Mouse (Mus musculus) spleen, adult 12 weeks (tissue): ENCODE measurements around the gene Acot3.
"Not testable (repeated sequence)": the region's sequence is repeated elsewhere in the genome, so short reads cannot be mapped to it uniquely, and the experiment has no call there.

Experiments used
- DNase-seq: peaks from one replicate; pipeline ENCODE4 v3.0.0; 2022; ENCODE audit warnings: low spot score

The Acot3 gene

GRCm38 (mm10) chr12:84044045-84044444 is 7.9 kb upstream of the Acot3 start:
- no peak for DNase-seq

GRCm38 (mm10) chr12:84046906-84047305 is 5.0 kb upstream of the Acot3 start:
- DNase-seq, result no peak

GRCm38 (mm10) chr12:84050744-84051143 is 1.2 kb upstream of the Acot3 start:
- not testable (repeated sequence) for DNase-seq

DNA sequence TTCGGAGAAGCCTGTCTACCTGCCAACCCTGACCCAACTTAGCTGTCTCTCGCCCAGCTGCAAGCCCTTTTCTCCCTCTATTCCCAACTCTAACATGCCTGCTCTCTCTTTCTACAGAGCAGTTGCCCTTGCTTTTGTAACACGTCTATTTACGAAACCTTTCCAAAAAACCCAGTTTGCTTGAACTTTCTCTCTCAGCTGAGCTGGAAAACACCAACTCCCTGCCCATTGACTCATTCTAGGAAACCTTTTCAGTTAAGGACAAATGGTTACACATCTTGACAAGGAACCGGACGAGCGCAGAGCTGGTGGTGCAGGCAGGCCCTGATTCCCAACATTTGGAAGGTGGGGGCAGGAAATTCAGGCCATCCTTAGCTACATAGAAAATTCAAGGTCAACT is 665 bp downstream of the Acot3 start:
- DNase-seq, result no peak

DNA sequence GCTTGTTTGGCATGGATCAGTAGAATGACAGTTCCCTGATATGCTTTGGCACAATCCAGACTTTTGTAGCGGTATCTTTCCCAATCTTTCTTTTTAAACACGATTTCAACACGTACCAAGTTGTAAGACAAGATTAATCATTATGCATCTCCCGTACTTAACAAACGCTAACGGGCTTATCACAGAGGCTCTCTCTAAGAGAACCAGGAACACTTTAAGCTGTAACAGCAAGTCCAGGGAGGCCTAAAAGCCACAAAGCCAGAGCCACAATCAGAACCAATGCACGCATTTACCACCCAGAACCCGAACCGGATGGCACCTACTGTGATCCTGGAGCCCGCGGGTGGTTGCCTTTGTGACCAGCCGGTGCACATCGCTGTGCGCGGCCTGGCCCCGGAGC is 1.2 kb downstream of the Acot3 start:
- no peak for DNase-seq

GRCm38 (mm10) chr12:84053679-84054391 is 1.9 kb downstream of the Acot3 start:
- DNase-seq, result no peak

- DNase-seq, result no peak
These were observed 9.0 kb downstream of the Acot3 start for GRCm38 (mm10) chr12:84060946-84061345.

- no peak for DNase-seq
These were observed 10.4 kb downstream of the Acot3 start for GRCm38 (mm10) chr12:84062336-84062735.

- DNase-seq, result no peak
These were observed 11.3 kb downstream of the Acot3 start for GRCm38 (mm10) chr12:84063228-84063627.

DNA sequence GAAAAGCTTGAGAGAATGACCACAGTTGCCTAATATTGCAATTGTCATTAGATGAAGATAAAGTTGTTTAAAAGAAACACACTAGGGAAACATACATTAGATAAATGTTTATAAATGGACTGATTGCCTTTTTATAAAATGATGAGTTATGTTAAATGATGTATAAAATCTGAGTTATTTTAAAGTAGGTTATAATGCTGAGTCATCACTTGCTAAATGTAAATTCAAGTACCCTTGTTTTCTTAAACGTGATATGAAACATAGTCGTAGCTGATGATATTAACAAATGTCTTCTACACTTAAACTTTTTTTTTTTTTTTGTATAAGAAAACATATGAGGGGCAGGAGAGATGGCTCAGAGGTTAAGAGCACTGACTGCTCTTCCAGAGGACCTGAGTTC is 11.9 kb downstream of the Acot3 start:
- no peak for DNase-seq

DNA sequence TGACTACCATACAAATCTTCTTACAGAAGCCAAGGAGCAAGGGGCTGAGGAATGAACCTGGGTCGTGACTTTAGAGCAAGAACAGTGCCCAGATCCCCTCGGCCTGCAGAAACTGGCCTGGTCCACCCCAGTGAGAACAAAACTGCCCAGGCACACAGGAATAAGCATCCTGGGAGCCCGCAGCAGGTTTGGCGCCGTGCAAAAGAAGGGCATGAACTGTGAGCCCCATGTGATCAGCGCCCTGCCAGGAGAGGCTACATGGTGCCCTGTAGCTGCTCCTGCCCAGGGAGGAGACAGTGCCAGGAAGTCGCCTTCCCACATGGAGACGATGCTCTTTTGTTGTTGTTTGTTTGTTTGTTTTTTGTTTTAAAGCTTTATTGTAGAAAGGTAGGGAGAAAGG is 12.7 kb downstream of the Acot3 start:
- DNase-seq, result no peak

- DNase-seq, result no peak
These were observed 15.8 kb downstream of the Acot3 start for GRCm38 (mm10) chr12:84067752-84068151.

DNA sequence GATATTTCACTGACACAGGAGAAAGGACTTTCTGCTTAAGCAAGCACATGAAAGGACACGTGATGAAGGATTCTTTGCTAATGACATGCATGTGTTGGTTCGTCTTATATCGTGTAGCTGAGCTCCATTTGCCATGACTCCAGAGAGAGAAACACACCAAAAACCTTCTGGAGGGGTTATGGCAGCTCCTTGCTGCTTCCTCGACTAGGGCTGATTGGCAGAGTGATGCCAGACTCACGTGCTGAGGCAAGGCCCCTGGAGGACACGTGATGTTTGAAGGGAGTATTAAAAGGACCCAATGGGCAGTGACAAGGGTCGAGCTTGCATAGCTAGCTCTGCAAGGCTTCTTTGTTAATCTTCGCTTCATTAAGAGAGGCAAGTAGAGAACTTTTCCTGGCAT is 16.4 kb downstream of the Acot3 start:
- DNase-seq, result no peak

- no peak for DNase-seq
These were observed 17.0 kb downstream of the Acot3 start, which contains the start of gene Acot5 for GRCm38 (mm10) chr12:84068986-84069385. TSS of gene Acot5 (plus strand) at chr12:84069325.

DNA sequence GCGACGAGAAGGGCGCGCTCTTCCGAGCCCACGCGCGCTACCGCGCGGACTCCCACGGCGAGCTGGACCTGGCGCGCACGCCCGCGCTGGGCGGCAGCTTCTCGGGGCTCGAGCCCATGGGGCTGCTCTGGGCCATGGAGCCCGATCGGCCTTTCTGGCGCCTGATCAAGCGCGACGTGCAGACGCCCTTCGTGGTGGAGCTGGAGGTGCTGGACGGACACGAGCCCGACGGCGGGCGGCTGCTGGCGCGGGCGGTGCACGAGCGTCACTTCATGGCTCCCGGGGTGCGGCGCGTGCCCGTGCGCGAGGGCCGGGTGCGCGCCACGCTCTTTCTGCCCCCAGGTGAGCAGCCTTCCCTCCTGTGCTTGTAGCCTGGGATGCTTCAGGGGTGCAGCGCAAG is 17.6 kb downstream of the Acot3 start:
- DNase-seq, result not testable (repeated sequence)

- no peak for DNase-seq
These were observed 19.8 kb downstream of the Acot3 start for GRCm38 (mm10) chr12:84071696-84072095.

DNA sequence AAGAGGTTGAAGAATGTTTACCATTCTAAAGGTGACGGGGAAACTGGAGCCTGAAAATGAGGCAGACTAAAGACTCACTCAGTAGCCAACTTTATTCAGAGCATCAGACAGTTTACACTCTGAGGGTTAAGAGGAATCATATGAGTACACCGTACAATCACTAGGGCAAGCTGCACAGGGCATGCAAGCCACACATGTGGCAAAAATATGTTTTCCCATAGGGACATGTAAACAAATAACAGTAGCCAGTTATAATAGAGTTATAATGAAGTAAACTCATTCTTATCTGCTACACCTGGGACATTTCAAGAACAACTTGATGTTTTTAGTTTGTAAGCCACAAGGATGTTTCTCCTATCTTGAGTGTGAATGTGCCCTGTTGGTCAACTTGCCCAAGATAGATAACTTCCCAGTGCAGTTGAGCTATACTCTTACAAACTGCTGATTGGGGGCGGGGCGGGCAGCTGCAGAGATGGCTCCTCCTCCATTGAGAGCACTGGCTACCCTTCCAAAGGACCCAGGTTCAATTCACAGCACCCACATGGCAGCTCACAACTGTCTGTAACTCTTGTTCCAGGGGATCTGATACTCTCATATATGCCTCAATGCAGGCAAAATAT is 25.5 kb downstream of the Acot3 start:
- no peak for DNase-seq

DNA sequence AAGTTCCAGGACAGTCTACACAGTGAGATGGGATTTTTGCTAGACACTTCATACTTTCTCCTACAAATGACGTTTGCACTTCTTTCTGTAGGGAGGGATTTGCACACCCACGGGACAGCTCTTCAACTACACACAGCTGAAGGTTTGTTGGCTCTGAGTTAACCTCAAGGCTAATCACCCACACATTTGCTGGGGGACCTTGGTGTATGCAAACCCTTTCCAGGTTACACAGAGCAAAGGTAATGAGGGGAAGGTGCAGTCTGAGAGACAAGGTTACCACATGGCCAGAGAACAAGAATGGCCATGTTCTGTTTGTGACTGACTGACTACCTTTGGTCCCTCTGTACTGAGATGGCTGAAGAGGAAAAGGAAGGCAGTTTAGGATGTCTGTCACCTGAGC is 31.9 kb downstream of the Acot3 start:
- DNase-seq, result no peak

DNA sequence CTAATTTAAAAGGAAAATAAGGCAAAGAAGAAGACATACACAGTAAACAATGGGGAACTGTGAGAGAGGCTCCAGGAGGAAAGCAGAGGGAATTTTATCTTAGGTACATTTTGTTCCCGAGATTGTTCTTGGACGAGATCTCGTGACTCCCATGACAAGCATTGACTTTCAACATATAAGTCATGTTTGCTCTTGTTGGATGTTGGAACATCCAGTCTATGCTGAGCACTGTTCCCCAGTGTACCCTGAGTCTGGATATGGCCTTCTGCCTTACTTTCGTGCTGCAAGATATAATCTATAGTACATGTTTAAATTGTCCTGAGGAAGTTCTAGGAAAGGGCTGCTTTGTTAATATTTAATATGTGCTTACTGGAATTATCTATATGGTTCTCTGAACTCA is 32.6 kb downstream of the Acot3 start:
- no peak for DNase-seq

DNA sequence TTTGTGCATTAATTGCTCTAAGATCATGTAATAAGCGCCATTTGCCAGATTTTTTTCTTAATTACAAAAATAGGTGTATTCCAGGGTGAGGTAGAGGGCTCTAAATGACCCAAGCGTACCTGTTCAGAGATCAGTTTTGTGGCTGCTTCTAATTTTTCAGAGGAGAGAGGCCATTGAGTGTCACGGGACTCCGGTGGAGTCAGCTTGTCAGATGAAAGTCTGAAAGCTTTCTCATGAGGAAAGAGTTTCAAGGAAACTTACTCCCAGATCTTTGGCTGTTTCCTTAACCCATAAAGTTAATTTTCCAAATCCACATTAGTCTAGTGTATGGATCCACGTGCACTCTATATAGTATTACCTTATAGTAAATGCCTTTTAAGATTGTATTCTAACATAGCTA is 42.7 kb downstream of the Acot3 start:
- not testable (repeated sequence) for DNase-seq

GRCm38 (mm10) chr12:84099605-84100004 is 47.7 kb downstream of the Acot3 start:
- no peak for DNase-seq

DNA sequence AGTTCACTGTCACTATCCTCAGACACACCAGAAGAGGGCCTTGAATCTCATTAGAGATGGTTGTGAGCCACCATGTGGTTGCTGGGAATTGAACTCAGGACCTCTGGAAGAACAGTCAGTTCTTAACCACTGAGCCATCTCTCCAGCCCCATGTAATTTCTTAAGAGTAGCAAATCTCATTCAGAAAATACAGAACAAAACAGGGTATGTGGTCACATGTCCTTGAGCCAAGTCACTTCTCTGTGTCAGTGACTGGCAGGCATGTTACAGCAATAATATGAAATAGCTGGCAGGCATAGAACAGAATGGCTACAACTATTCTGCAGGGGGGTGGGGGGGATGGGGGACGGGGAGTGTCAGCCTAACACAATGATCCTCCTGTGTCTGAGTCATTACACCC is 48.1 kb downstream of the Acot3 start:
- no peak for DNase-seq

GRCm38 (mm10) chr12:84100604-84101492 is 48.9 kb downstream of the Acot3 start, which contains the start of gene Acot6:
TSS of gene Acot6 (plus strand) at chr12:84100654.
- peak; percentile 34 for DNase-seq
